Mouse (Mus musculus) thymus, adult 2 months (tissue): ENCODE results near the gene Irak2. TPM values are rescaled to one million over a fixed set of nuclear protein-coding genes. Genes with fewer than 3 reads are reported as not detected.

Source experiments
- DNase-seq: peaks from one replicate; pipeline ENCODE4 v3.0.0; 2021
- H3K27ac ChIP-seq: fragments of 200-500 bp; 2 replicates; pipeline ENCODE4 v1.5.1; 2012; ENCODE audit warnings: low read length, control low read depth; ENCODE audit not compliant: control insufficient read depth, insufficient read depth
- H3K27me3 ChIP-seq: fragments of 200-500 bp; 2 replicates; pipeline ENCODE4 v1.6.1; 2012; ENCODE audit warnings: mild to moderate bottlenecking, low read length, moderate library complexity, mixed read lengths; ENCODE audit not compliant: control insufficient read depth, insufficient read depth
- H3K36me3 ChIP-seq: fragments of 200-500 bp; 2 replicates; pipeline ENCODE4 v1.6.1; 2012; ENCODE audit warnings: mild to moderate bottlenecking, low read length, moderate library complexity; ENCODE audit not compliant: control insufficient read depth, insufficient read depth
- H3K4me1 ChIP-seq: fragments of 200-500 bp; replicated peaks from 2 replicates; pipeline ENCODE4 v1.6.1; 2012; ENCODE audit warnings: low read length; ENCODE audit not compliant: control insufficient read depth, insufficient read depth
- H3K4me3 ChIP-seq: fragments of 200-500 bp; 2 replicates; pipeline ENCODE4 v1.5.1; 2012; ENCODE audit warnings: mild to moderate bottlenecking, low read length, control low read depth, moderate library complexity; ENCODE audit not compliant: control insufficient read depth, insufficient read depth
- CTCF ChIP-seq: fragments of 200-500 bp; IDR thresholded peaks from 2 replicates; pipeline ENCODE4 v1.5.1; 2012; ENCODE audit warnings: mild to moderate bottlenecking, control low read depth, low read length, moderate library complexity, borderline replicate concordance; ENCODE audit not compliant: control insufficient read depth, poor library complexity, insufficient read depth; ENCODE audit errors: extremely low read depth
- POLR2A ChIP-seq: fragments of 200-500 bp; IDR thresholded peaks from 2 replicates; pipeline ENCODE4 v1.6.1; 2012; ENCODE audit warnings: mild to moderate bottlenecking, low read length, control low read depth, moderate library complexity; ENCODE audit not compliant: control insufficient read depth, poor library complexity, insufficient read depth; ENCODE audit errors: extremely low read depth
- WGBS: fragments of 180-500 bp; shearing (Covaris S2); methylation state at CpG from one replicate; pipeline ENCODE4 v1.1.7; 2018; 5-methylcytosine and 5-hydroxymethylcytosine counted together
- polyA plus RNA-seq: library from polyadenylated mRNA; depleted of rRNA; stranded (reverse); fragments of >200 nt; gene quantifications from 2 replicates; pipeline ENCODE4 v1.2.3, GENCODE M21; 2012

Gene Irak2
- polyA plus RNA-seq, 1 experiment, result 17.8 TPM

GRCm38 (mm10) chr6:113656847-113657246, 18.6 kb downstream of the Irak2 start:
- no peaks in the 10 kb centered on the region for H3K27me3 ChIP-seq
- TF ChIP-seq CTCF (no peak), POLR2A (no peak)
- H3K4me1 ChIP-seq, result peaks cover 33% of the 10 kb centered on the region
- no peaks in the 10 kb centered on the region for H3K36me3 ChIP-seq
- no peak for DNase-seq
- 88% methylated on average over 6 of the region's 6 CpGs for WGBS
- H3K4me3 ChIP-seq, result no peak overlapping the region
- H3K27ac ChIP-seq, result no peak overlapping the region

GRCm38 (mm10) chr6:113658226-113658625, 20.0 kb downstream of the Irak2 start:
- Histone ChIP-seq H3K27ac (no peak overlapping the region), H3K4me1 (peaks cover 36% of the 10 kb centered on the region), H3K27me3 (no peaks in the 10 kb centered on the region), H3K4me3 (no peak overlapping the region), H3K36me3 (no peaks in the 10 kb centered on the region)
- TF ChIP-seq CTCF (no peak), POLR2A (no peak)
- 7% methylated on average over 3 of the region's 3 CpGs for WGBS
- DNase-seq, result no peak

- 82% methylated on average over 8 of the region's 8 CpGs for WGBS
- no peak for DNase-seq
- Histone ChIP-seq H3K36me3 (no peaks in the 10 kb centered on the region), H3K4me3 (no peak overlapping the region), H3K27ac (no peak overlapping the region), H3K4me1 (peaks cover 28% of the 10 kb centered on the region), H3K27me3 (no peaks in the 10 kb centered on the region)
- TF ChIP-seq CTCF (no peak), POLR2A (no peak)
These were observed 21.6 kb downstream of the Irak2 start for GRCm38 (mm10) chr6:113659648-113660491.

- Histone ChIP-seq H3K4me1 (peaks cover 24% of the 10 kb centered on the region), H3K4me3 (no peak overlapping the region), H3K27me3 (no peaks in the 10 kb centered on the region), H3K36me3 (no peaks in the 10 kb centered on the region), H3K27ac (peak overlapping the region; percentile 40; the same call in 1 of the 2 replicates)
- TF ChIP-seq POLR2A (no peak), CTCF (no peak)
- no peak for DNase-seq
- WGBS, result 80% methylated on average over 14 of the region's 14 CpGs
These were observed 22.5 kb downstream of the Irak2 start for GRCm38 (mm10) chr6:113660492-113661352.

GRCm38 (mm10) chr6:113661353-113662241, 23.3 kb downstream of the Irak2 start:
- no peak for TF ChIP-seq CTCF
- no peak for TF ChIP-seq POLR2A
- Histone ChIP-seq H3K27ac (peak overlapping the region; percentile 43; the same call in 1 of the 2 replicates), H3K4me3 (no peak overlapping the region), H3K4me1 (peaks cover 24% of the 10 kb centered on the region), H3K27me3 (no peaks in the 10 kb centered on the region), H3K36me3 (no peaks in the 10 kb centered on the region)
- no peak for DNase-seq
- 57% methylated on average over 12 of the region's 12 CpGs for WGBS

GRCm38 (mm10) chr6:113662964-113663700, 24.9 kb downstream of the Irak2 start:
- H3K4me1 ChIP-seq, result peaks cover 22% of the 10 kb centered on the region

More at GRCm38 (mm10) chr6:113662964-113663700, 24.9 kb downstream of the Irak2 start:
- Histone ChIP-seq H3K27ac (no peak overlapping the region), H3K4me3 (no peak overlapping the region), H3K27me3 (no peaks in the 10 kb centered on the region), H3K36me3 (no peaks in the 10 kb centered on the region)
- TF ChIP-seq CTCF, result no peak
- no peak for TF ChIP-seq POLR2A
- DNase-seq, result no peak
- WGBS, result 95% methylated on average over 8 of the region's 8 CpGs
